Mouse (Mus musculus): ENCODE results near the gene Slc6a19. TPM values are rescaled to one million over a fixed set of nuclear protein-coding genes. Genes with fewer than 3 reads are reported as not detected.
"Not testable (repeated sequence)": the region's sequence is repeated elsewhere in the genome, so short reads cannot be mapped to it uniquely, and the experiment has no call there.

Slc6a19 gene
- 246 and 934 TPM in 2 replicates for polyA plus RNA-seq (2012; rRNA removed)

DNA sequence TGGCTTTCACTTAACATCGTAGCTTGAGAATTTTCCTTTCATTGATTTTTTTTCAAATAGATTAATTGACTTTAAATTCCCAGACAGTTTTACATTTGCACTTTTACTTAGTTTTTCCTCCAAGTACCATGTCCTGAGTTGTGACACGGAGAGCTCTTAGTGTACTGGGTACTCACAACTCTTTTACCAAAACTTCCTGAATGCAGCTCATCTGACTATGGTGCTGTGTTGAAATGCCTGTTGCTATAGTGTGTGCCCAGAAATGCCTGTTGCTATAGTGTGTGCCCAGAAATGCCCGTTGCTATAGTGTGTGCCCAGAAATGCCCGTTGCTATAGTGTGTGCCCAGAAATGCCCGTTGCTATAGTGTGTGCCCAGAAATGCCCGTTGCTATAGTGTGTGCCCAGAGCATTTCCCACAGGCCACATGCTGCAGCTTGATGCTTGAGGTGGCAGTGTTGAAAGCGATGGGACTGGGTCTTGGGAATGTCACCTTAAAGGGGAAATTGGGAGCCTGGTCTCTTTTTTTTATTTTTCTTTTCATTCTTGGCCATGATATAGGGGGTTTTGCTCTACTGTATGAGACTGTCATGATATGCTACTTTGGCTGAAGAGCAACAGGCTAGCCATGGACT is at the start of gene Slc6a19:
Gene Slc6a19 (minus strand): TSS at position 172 of the 632 bp plus-strand sequence.
- Histone ChIP-seq H3K27me3 (ENCODE audit: control insufficient read depth, insufficient read depth, low read length) (no peaks in the 10 kb centered on the region), H3K36me3 (ENCODE audit: control insufficient read depth, insufficient read depth, low read length) (no peaks in the 10 kb centered on the region), H3K27ac (ENCODE audit: insufficient read depth, low read depth, low read length) (no peak within 1 kb of the TSS), H3K4me1 (ENCODE audit: control insufficient read depth, insufficient read depth, insufficient read length, low read length) (peaks cover 23% of the 10 kb centered on the region; the same call in 1 of the 2 replicates), H3K4me3 (ENCODE audit: low read depth, low read length) (no peak within 1 kb of the TSS)
- no peak for TF ChIP-seq POLR2A (IDR thresholded peaks at IDR 0.05; ENCODE audit: low read depth, low read length)
- WGBS: 90% methylated on average over 7 of the region's 7 CpGs

DNA sequence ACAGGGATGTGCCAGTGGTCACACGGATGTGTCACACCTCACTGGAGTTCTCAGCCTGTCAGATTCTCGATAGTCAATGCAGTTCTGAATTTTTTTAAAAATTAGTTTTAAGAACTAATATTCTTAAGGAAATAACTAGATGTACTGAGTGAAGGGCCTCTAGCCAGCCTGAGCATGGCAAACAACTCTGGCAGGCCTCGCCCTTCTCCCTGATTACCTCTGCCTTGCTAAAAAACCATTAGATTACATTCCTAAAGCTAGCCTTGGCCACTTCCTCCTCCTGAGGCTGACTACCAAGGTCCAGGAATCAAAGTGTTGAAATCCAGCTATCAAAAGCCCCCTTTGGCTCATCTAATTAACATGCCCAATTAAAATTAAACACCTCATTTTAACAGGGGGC is 46.6 kb upstream of the Slc6a19 start:
- Histone ChIP-seq H3K36me3 (ENCODE audit: control insufficient read depth, insufficient read depth, low read length) (no peaks in the 10 kb centered on the region), H3K27me3 (ENCODE audit: control insufficient read depth, insufficient read depth, low read length) (no peaks in the 10 kb centered on the region), H3K4me3 (ENCODE audit: low read depth, low read length) (no peak overlapping the region), H3K4me1 (ENCODE audit: control insufficient read depth, insufficient read depth, insufficient read length, low read length) (peaks cover 30% of the 10 kb centered on the region), H3K27ac (ENCODE audit: insufficient read depth, low read depth, low read length) (0 out of 2 replicates have a peak overlapping the region, but pooled peaks have one; percentile 4)
- WGBS: 63% methylated on average over 3 of the region's 3 CpGs
- TF ChIP-seq POLR2A (IDR thresholded peaks at IDR 0.05; ENCODE audit: low read depth, low read length): no peak
- no peak for TF ChIP-seq CTCF (IDR thresholded peaks at IDR 0.05; ENCODE audit: extremely low read depth, insufficient read length, insufficient replicate concordance, low read depth, low read length)

DNA sequence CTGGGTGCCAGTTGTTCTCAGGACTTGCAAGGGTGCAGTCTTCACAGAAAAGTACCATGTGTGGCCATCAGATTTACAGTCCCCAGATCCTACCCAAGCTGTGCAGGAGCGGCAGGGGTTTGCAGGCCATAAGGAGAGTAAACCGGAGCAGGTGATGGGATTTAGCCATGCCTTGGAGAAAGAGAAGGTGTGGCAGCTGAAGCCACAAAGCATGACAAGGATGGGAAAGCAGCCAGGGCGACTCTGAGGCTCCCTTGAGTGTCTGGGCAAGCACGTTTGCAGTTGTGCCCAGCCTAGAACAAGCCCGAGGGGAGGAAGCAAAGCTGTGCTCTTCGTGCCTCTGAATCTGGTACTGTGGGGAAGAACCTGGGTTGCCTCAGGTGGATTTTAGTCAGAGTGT is 45.8 kb upstream of the Slc6a19 start:
- H3K4me3 ChIP-seq (ENCODE audit: low read depth, low read length): no peak overlapping the region
- TF ChIP-seq POLR2A (IDR thresholded peaks at IDR 0.05; ENCODE audit: low read depth, low read length): no peak
- no peak for TF ChIP-seq CTCF (IDR thresholded peaks at IDR 0.05; ENCODE audit: extremely low read depth, insufficient read length, insufficient replicate concordance, low read depth, low read length)
- peak overlapping the region; percentile 35; the same call in 1 of the 2 replicates for H3K27ac ChIP-seq (ENCODE audit: insufficient read depth, low read depth, low read length)

DNA sequence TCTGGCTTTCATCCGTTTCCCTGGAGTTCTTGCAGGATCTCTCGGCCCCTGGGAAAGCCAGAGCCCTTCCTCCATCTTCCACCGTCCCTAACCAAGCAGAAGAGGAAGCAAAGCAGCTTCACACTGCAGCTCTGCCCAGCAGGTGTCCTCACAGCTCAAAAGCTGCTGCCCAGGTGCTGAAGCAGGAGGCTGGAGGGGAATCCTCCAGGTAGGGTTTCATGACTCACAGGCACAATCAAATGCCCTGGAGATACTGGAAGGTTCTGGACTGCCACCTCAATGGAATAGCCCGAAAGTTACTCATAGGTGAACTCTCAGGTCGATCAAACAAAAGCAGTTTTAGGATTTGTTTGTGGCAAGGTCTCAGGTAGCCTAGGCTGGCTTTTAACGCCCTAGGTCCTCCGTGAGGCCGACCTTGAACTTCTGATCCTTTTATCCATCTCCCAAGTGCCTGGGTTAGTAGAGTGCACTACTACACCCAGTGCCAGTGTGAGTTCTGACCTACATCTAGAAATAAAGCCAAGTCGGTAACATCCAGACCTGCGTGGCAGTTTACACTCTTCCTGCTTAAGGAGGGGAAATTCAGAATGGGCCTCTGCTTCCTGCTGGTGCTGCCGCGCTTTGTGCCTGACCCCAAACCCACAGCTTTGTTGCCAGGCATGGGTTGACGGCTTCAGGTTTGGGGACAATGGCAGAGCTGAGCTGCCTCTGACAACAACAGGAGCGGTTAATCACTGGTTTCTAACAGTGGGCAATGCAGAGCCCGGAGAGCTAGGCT is 44.2 kb upstream of the Slc6a19 start:
- TF ChIP-seq CTCF (IDR thresholded peaks at IDR 0.05; ENCODE audit: extremely low read depth, insufficient read length, insufficient replicate concordance, low read depth, low read length): peak; percentile 76; the same call in 1 of the 2 replicates
- no peak for TF ChIP-seq POLR2A (IDR thresholded peaks at IDR 0.05; ENCODE audit: low read depth, low read length)
- WGBS: 49% methylated on average over 15 of the region's 15 CpGs
- Histone ChIP-seq H3K27me3 (ENCODE audit: control insufficient read depth, insufficient read depth, low read length) (no peaks in the 10 kb centered on the region), H3K36me3 (ENCODE audit: control insufficient read depth, insufficient read depth, low read length) (no peaks in the 10 kb centered on the region), H3K4me3 (ENCODE audit: low read depth, low read length) (no peak overlapping the region), H3K27ac (ENCODE audit: insufficient read depth, low read depth, low read length) (no peak overlapping the region), H3K4me1 (ENCODE audit: control insufficient read depth, insufficient read depth, insufficient read length, low read length) (peaks cover 24% of the 10 kb centered on the region)

More for the DNA sequence above, 45.8 kb upstream of the Slc6a19 start:
- no peaks in the 10 kb centered on the region for H3K27me3 ChIP-seq (ENCODE audit: control insufficient read depth, insufficient read depth, low read length)
- H3K4me1 ChIP-seq (ENCODE audit: control insufficient read depth, insufficient read depth, insufficient read length, low read length): peaks cover 25% of the 10 kb centered on the region
- WGBS: 20% methylated on average over 6 of the region's 6 CpGs
- no peaks in the 10 kb centered on the region for H3K36me3 ChIP-seq (ENCODE audit: control insufficient read depth, insufficient read depth, low read length)

DNA sequence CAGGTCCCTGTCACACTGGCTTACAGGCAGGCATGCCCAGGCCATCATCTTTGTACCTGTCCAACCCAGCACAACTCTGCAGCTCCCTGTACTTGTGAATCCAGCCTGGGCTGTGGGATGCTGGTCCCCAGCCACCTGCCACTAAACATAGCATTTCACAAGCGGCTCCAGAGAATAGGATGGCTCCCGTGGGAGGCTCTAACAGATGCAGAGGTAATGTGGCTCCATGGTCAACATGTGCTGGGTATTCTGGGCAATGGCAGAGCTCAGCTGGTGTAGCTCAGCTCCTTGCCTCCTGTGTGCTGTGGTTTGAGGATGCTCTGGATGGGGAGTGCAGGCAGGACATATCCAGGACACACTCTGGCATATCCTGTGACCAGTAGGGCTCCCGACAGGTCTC is 39.0 kb upstream of the Slc6a19 start:
- no peak overlapping the region for H3K4me3 ChIP-seq (ENCODE audit: low read depth, low read length)
- 75% methylated on average over 3 of the region's 3 CpGs for WGBS

DNA sequence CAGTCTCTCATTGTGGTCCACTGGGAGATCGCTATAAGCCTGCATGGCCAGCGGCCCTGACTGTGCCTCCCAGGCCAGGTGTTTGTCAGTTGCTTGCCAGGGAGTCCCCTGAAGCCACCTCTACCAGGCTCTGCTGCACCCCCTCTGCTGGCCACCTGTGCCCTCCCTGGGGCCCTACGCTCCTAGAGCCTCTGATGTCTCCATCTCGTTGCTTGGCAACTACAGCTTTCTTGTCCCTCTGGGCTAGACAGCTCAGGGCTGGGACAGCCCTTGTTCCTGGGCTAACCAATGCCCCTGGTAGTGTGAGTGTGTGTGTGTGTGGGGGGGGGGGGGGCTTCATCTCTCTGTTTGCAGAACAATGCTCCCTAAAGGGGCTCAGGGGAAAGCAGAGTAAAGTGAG is 38.3 kb upstream of the Slc6a19 start:
- TF ChIP-seq CTCF (IDR thresholded peaks at IDR 0.05; ENCODE audit: extremely low read depth, insufficient read length, insufficient replicate concordance, low read depth, low read length): no peak
- no peak for TF ChIP-seq POLR2A (IDR thresholded peaks at IDR 0.05; ENCODE audit: low read depth, low read length)
- WGBS: 85% methylated on average over 4 of the region's 4 CpGs
- Histone ChIP-seq H3K4me1 (ENCODE audit: control insufficient read depth, insufficient read depth, insufficient read length, low read length) (no peaks in the 10 kb centered on the region), H3K27ac (ENCODE audit: insufficient read depth, low read depth, low read length) (no peak overlapping the region), H3K36me3 (ENCODE audit: control insufficient read depth, insufficient read depth, low read length) (peaks cover 2% of the 10 kb centered on the region), H3K4me3 (ENCODE audit: low read depth, low read length) (no peak overlapping the region), H3K27me3 (ENCODE audit: control insufficient read depth, insufficient read depth, low read length) (no peaks in the 10 kb centered on the region)

More for the DNA sequence above, 39.0 kb upstream of the Slc6a19 start:
- no peaks in the 10 kb centered on the region for H3K27me3 ChIP-seq (ENCODE audit: control insufficient read depth, insufficient read depth, low read length)
- no peak overlapping the region for H3K27ac ChIP-seq (ENCODE audit: insufficient read depth, low read depth, low read length)
- H3K36me3 ChIP-seq (ENCODE audit: control insufficient read depth, insufficient read depth, low read length): peaks cover 2% of the 10 kb centered on the region
- H3K4me1 ChIP-seq (ENCODE audit: control insufficient read depth, insufficient read depth, insufficient read length, low read length): peaks cover 3% of the 10 kb centered on the region; the same call in 1 of the 2 replicates
- TF ChIP-seq CTCF (IDR thresholded peaks at IDR 0.05; ENCODE audit: extremely low read depth, insufficient read length, insufficient replicate concordance, low read depth, low read length) (no peak), POLR2A (IDR thresholded peaks at IDR 0.05; ENCODE audit: low read depth, low read length) (no peak)

DNA sequence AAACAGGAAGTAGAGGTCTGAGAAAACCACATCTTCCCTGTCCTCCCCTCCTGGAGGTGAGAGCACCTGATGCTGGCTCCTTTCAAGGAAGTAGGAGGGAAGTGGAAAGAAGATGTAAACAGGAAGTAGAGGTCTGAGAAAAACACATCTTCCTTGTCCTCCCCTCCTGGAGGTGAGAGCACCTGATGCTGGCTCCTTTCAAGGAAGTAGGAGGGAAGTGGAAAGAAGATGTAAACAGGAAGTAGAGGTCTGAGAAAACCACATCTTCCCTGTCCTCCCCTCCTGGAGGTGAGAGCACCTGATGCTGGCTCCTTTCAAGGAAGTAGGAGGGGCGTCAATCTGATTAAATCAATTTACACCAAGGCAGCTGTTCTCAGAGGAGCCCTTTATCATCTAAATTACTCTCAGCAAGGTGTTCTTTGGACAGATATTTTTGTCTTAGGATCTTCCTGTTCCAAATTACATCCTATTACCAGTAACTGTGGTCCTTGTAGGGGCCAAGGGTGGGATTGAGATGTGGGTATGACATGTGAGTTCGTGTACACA is 35.8 kb upstream of the Slc6a19 start:
- not testable (repeated sequence) for H3K36me3 ChIP-seq (ENCODE audit: control insufficient read depth, insufficient read depth, low read length); H3K4me3 ChIP-seq (ENCODE audit: low read depth, low read length); H3K27me3 ChIP-seq (ENCODE audit: control insufficient read depth, insufficient read depth, low read length); H3K27ac ChIP-seq (ENCODE audit: insufficient read depth, low read depth, low read length)
- H3K4me1 ChIP-seq (ENCODE audit: control insufficient read depth, insufficient read depth, insufficient read length, low read length): peaks cover 20% of the 10 kb centered on the region; the same call in 1 of the 2 replicates
- 12% methylated on average over 2 of the region's 2 CpGs for WGBS

Measured in small intestine, adult 2 months (tissue).